Mouse (Mus musculus): Measurements from ENCODE around the gene Borcs6. TPM values are rescaled to one million over a fixed set of nuclear protein-coding genes. Genes with fewer than 3 reads are reported as not detected.
"Not testable (repeated sequence)": the region's sequence is repeated elsewhere in the genome, so short reads cannot be mapped to it uniquely, and the experiment has no call there.

Gene Borcs6
- polyA plus RNA-seq, 1 experiment from 2014 or later, result 6.6 TPM

- peak within 1 kb of the TSS; percentile 94 for H3K27ac ChIP-seq (ENCODE audit: low read depth, low read length)
- H3K4me3 ChIP-seq (ENCODE audit: low read length), result peak within 1 kb of the TSS; percentile 100
- peak; percentile 62 for ATAC-seq (ENCODE audit: low FRiP score, low TSS enrichment)
- peak within 1 kb of the TSS; percentile 99 for H3K9ac ChIP-seq (ENCODE audit: low read depth, low read length)
- peak within 1 kb of the TSS; percentile 95 for H3K4me2 ChIP-seq (replicated peaks; ENCODE audit: low read depth, low read length)
- H3K27me3 ChIP-seq (ENCODE audit: control insufficient read depth, insufficient read depth, low read length), result no peaks in the 10 kb centered on the region
- peaks cover 21% of the 10 kb centered on the region for H3K4me1 ChIP-seq (ENCODE audit: control insufficient read depth, insufficient read depth, low read length)
- peaks cover 33% of the 10 kb centered on the region for H3K36me3 ChIP-seq (ENCODE audit: control insufficient read depth, insufficient read depth, low read length)
- 1% methylated on average over 58 of the region's 67 CpGs for WGBS
- no peaks in the 10 kb centered on the region for H3K9me3 ChIP-seq (ENCODE audit: control insufficient read depth, low read length)
Observed at GRCm38 (mm10) chr11:69088103-69088855, 28.8 kb downstream of the Borcs6 start, which contains the start of gene Vamp2. Gene Vamp2, plus strand, starts transcription at chr11:69088490.

DNA sequence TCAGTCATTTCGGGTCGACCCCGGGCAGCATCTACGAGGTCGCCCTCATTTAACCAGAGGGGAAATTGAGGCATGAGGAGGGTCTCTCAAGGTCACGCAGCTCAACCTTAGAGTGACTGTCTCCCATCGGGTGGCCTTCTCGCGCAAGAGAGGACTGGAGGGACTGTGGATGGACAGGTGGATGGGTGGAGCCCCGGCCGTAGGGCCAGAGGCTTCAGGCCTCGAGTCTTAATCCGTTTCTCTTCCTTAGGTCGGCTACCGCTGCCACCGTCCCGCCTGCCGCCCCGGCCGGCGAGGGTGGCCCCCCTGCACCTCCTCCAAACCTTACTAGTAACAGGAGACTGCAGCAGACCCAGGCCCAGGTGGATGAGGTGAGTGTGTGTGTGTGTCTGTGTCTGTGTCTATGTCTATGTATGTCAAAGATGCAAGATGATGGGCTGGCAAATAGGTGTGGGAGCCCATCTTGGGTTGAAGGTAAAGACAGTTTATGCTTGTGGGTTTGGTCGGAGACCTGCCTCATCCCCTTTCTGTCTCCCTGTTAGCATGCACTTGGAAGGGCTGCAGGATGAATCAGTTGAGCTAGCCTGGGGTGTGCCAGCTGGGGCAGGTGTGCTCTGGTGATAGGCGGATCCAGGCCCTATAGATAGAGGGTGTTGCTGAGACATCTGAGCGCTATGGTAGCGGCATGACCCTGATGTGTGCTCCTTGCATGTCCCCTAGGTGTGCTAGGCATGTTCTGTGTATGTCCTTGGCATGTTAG lies 29.5 kb downstream of the Borcs6 start:
- H3K4me2 ChIP-seq (replicated peaks; ENCODE audit: low read depth, low read length), result peak overlapping the region; percentile 95
- peaks cover 21% of the 10 kb centered on the region for H3K4me1 ChIP-seq (ENCODE audit: control insufficient read depth, insufficient read depth, low read length)
- peak overlapping the region; percentile 100 for H3K4me3 ChIP-seq (ENCODE audit: low read length)
- H3K27me3 ChIP-seq (ENCODE audit: control insufficient read depth, insufficient read depth, low read length), result no peaks in the 10 kb centered on the region
- ATAC-seq (ENCODE audit: low FRiP score, low TSS enrichment), result peak; percentile 28
- H3K27ac ChIP-seq (ENCODE audit: low read depth, low read length), result peak overlapping the region; percentile 94
- WGBS, result 18% methylated on average over 14 of the region's 25 CpGs
- H3K36me3 ChIP-seq (ENCODE audit: control insufficient read depth, insufficient read depth, low read length), result peaks cover 33% of the 10 kb centered on the region
- peak overlapping the region; percentile 99 for H3K9ac ChIP-seq (ENCODE audit: low read depth, low read length)
- H3K9me3 ChIP-seq (ENCODE audit: control insufficient read depth, low read length), result no peaks in the 10 kb centered on the region

DNA sequence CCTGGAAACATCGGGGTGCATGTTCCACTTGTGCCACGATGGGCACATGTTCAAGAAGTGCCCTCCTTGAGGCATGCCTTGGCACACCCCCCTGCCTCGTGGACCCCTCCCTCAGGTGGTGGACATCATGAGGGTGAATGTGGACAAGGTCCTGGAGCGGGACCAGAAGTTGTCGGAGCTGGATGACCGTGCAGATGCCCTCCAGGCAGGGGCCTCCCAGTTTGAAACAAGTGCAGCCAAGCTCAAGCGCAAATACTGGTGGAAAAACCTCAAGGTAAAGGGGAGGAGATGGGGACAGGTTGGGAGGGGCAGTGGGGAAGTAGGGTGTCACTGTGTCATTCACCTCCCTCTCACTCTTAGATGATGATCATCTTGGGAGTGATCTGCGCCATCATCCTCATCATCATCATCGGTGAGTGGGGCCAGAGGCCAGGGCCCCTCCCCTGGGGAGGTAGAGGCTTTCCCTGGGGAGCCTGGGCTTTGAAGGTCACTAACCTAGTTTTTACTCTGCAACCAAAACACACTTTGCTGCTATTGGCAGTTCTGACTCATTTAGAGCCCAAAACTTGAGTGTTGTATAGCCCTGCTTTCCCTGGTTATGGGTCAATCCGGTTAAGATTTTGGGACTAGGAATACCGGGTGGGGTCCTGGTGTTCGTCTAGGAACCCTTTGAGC lies 30.2 kb downstream of the Borcs6 start:
- WGBS, result 81% methylated on average over 12 of the region's 12 CpGs
- no peak for ATAC-seq (ENCODE audit: low FRiP score, low TSS enrichment)

GRCm38 (mm10) chr11:69090367-69090766 lies 30.9 kb downstream of the Borcs6 start:
- 64% methylated on average over 4 of the region's 6 CpGs for WGBS
- Histone ChIP-seq H3K27me3 (ENCODE audit: control insufficient read depth, insufficient read depth, low read length) (no peaks in the 10 kb centered on the region), H3K4me3 (ENCODE audit: low read length) (no peak overlapping the region), H3K9me3 (ENCODE audit: control insufficient read depth, low read length) (no peaks in the 10 kb centered on the region), H3K9ac (ENCODE audit: low read depth, low read length) (peak overlapping the region; percentile 99; the same call in 1 of the 2 replicates), H3K4me1 (ENCODE audit: control insufficient read depth, insufficient read depth, low read length) (peaks cover 24% of the 10 kb centered on the region), H3K27ac (ENCODE audit: low read depth, low read length) (no peak overlapping the region), H3K4me2 (replicated peaks; ENCODE audit: low read depth, low read length) (peak overlapping the region; percentile 95; the same call in 1 of the 2 replicates), H3K36me3 (ENCODE audit: control insufficient read depth, insufficient read depth, low read length) (peaks cover 33% of the 10 kb centered on the region)
- ATAC-seq (ENCODE audit: low FRiP score, low TSS enrichment), result no peak

More for the DNA sequence above, 30.2 kb downstream of the Borcs6 start:
- Histone ChIP-seq H3K9ac (ENCODE audit: low read depth, low read length) (peak overlapping the region; percentile 99), H3K27ac (ENCODE audit: low read depth, low read length) (0 out of 2 replicates have a peak overlapping the region, but pooled peaks have one; percentile 94), H3K4me1 (ENCODE audit: control insufficient read depth, insufficient read depth, low read length) (peaks cover 24% of the 10 kb centered on the region), H3K27me3 (ENCODE audit: control insufficient read depth, insufficient read depth, low read length) (no peaks in the 10 kb centered on the region), H3K36me3 (ENCODE audit: control insufficient read depth, insufficient read depth, low read length) (peaks cover 33% of the 10 kb centered on the region), H3K4me2 (replicated peaks; ENCODE audit: low read depth, low read length) (peak overlapping the region; percentile 95), H3K9me3 (ENCODE audit: control insufficient read depth, low read length) (no peaks in the 10 kb centered on the region), H3K4me3 (ENCODE audit: low read length) (peak overlapping the region; percentile 100)

DNA sequence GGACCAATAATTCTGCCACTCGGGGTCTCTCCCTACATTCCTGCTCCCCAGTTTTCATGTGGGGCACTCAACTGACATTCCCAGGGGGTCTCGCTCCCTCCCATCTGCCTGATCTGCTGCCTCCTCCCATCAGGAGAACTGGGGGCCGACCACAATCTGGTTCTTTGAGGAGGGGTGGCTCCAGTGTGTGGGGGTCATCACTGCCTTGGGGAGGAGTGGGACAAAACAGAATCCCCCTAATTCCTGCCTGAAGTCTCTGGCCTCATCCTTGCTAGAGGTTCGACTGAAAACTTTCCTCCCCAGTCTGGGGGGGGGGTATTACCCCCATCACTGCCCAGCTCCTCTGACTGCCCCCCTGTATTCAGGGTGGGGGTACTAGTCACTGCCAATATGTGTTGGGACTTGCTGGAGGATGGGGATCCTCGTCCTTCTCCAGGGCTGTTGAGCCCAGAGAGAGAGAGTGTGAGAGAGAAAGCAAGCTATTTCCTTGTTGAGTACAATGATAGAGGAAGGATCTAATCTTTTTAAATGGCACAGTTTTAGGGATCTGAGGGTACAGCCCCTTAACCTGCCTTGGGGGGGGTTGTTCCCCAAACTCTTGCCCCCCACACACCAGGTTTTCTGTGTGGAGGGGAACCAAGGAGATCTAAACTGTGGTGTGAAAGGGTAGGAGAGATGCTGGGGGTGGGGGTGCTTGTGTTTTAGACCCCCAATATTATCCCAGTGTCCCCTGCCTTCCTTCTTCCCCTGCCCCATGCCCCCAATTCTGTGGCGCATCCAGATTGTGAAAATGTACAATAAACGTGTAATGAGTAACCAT lies 32.3 kb downstream of the Borcs6 start:
- no peak for ATAC-seq (ENCODE audit: low FRiP score, low TSS enrichment)
- WGBS, result 66% methylated on average over 7 of the region's 7 CpGs

DNA sequence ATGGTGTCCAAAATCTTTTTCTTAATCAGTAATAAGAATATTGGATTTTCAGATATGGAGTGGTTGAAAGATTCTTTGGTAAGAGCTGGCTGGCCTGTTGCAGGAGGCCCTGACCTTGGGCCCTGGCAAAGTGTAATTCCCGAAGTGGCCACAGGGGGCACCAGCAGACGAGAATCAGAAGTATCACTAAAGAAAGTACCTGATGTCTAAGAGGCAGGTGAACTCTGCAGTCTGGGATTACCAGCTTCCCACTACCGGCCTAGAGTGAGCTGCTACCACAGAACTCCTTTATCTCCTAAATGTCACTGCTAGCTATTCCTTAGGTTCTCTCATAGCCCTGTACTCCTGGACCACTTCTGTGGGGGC lies 32.9 kb downstream of the Borcs6 start:
- Histone ChIP-seq H3K9ac (ENCODE audit: low read depth, low read length) (no peak overlapping the region), H3K27ac (ENCODE audit: low read depth, low read length) (no peak overlapping the region), H3K9me3 (ENCODE audit: control insufficient read depth, low read length) (no peaks in the 10 kb centered on the region), H3K27me3 (ENCODE audit: control insufficient read depth, insufficient read depth, low read length) (no peaks in the 10 kb centered on the region), H3K36me3 (ENCODE audit: control insufficient read depth, insufficient read depth, low read length) (peaks cover 33% of the 10 kb centered on the region), H3K4me3 (ENCODE audit: low read length) (no peak overlapping the region), H3K4me2 (replicated peaks; ENCODE audit: low read depth, low read length) (no peak overlapping the region), H3K4me1 (ENCODE audit: control insufficient read depth, insufficient read depth, low read length) (peaks cover 38% of the 10 kb centered on the region)
- ATAC-seq (ENCODE audit: low FRiP score, low TSS enrichment), result no peak
- 1% methylated on average over 3 of the region's 3 CpGs for WGBS

More for the DNA sequence above, 32.3 kb downstream of the Borcs6 start:
- Histone ChIP-seq H3K9ac (ENCODE audit: low read depth, low read length) (no peak overlapping the region), H3K9me3 (ENCODE audit: control insufficient read depth, low read length) (no peaks in the 10 kb centered on the region), H3K27ac (ENCODE audit: low read depth, low read length) (no peak overlapping the region), H3K36me3 (ENCODE audit: control insufficient read depth, insufficient read depth, low read length) (peaks cover 33% of the 10 kb centered on the region), H3K4me1 (ENCODE audit: control insufficient read depth, insufficient read depth, low read length) (peaks cover 32% of the 10 kb centered on the region), H3K27me3 (ENCODE audit: control insufficient read depth, insufficient read depth, low read length) (no peaks in the 10 kb centered on the region), H3K4me3 (ENCODE audit: low read length) (no peak overlapping the region), H3K4me2 (replicated peaks; ENCODE audit: low read depth, low read length) (no peak overlapping the region)

GRCm38 (mm10) chr11:69092871-69093270 lies 33.4 kb downstream of the Borcs6 start:
- WGBS, result 90% methylated on average over 4 of the region's 4 CpGs
- no peak for ATAC-seq (ENCODE audit: low FRiP score, low TSS enrichment)
- H3K4me1 ChIP-seq (ENCODE audit: control insufficient read depth, insufficient read depth, low read length), result peaks cover 43% of the 10 kb centered on the region

GRCm38 (mm10) chr11:69093856-69094255 lies 34.3 kb downstream of the Borcs6 start:
- Histone ChIP-seq H3K4me1 (ENCODE audit: control insufficient read depth, insufficient read depth, low read length) (peaks cover 53% of the 10 kb centered on the region), H3K36me3 (ENCODE audit: control insufficient read depth, insufficient read depth, low read length) (peaks cover 33% of the 10 kb centered on the region)
- not testable (repeated sequence) for H3K27me3 ChIP-seq (ENCODE audit: control insufficient read depth, insufficient read depth, low read length); H3K4me2 ChIP-seq (replicated peaks; ENCODE audit: low read depth, low read length); ATAC-seq (ENCODE audit: low FRiP score, low TSS enrichment); H3K27ac ChIP-seq (ENCODE audit: low read depth, low read length); H3K9ac ChIP-seq (ENCODE audit: low read depth, low read length); H3K9me3 ChIP-seq (ENCODE audit: control insufficient read depth, low read length); H3K4me3 ChIP-seq (ENCODE audit: low read length)
- 88% methylated on average over 7 of the region's 7 CpGs for WGBS

More at GRCm38 (mm10) chr11:69092871-69093270, 33.4 kb downstream of the Borcs6 start:
- Histone ChIP-seq H3K9ac (ENCODE audit: low read depth, low read length) (no peak overlapping the region), H3K27me3 (ENCODE audit: control insufficient read depth, insufficient read depth, low read length) (no peaks in the 10 kb centered on the region), H3K9me3 (ENCODE audit: control insufficient read depth, low read length) (no peaks in the 10 kb centered on the region), H3K36me3 (ENCODE audit: control insufficient read depth, insufficient read depth, low read length) (peaks cover 33% of the 10 kb centered on the region), H3K4me2 (replicated peaks; ENCODE audit: low read depth, low read length) (no peak overlapping the region), H3K27ac (ENCODE audit: low read depth, low read length) (no peak overlapping the region), H3K4me3 (ENCODE audit: low read length) (no peak overlapping the region)

Measured in kidney, embryonic 14.5 days (tissue).